Mouse (Mus musculus) MEL (cell line): Measurements from ENCODE around the gene Rad51d.

ENCODE experiments used
- CTCF ChIP-seq, 3 experiments: IDR thresholded peaks in 2 of 3; conservative IDR thresholded peaks in 1 of 3; 2 replicates each; pipeline ENCODE4 v1.5.1; 2011 to 2012; ENCODE audit warnings: low read length in 3 of 3, low read depth in 2 of 3, mild to moderate bottlenecking in 2 of 3, improper control_type of control experiment in 1 of 3, inconsistent platforms in 1 of 3, mixed read lengths in 1 of 3, moderate library complexity in 1 of 3; ENCODE audit not compliant: control insufficient read depth in 1 of 3, insufficient read depth in 1 of 3, poor library complexity in 1 of 3, severe bottlenecking in 1 of 3
- EP300 ChIP-seq, 2 experiments: IDR thresholded peaks; 2 replicates each; pipeline ENCODE4 v1.6.1; 2011; ENCODE audit warnings: improper control_type of control experiment in 2 of 2, low read length in 2 of 2, low read depth in 1 of 2, mild to moderate bottlenecking in 1 of 2
- MAFK ChIP-seq: IDR thresholded peaks from 2 replicates; pipeline ENCODE4 v1.6.1; 2011; ENCODE audit warnings: low read depth, mild to moderate bottlenecking, low read length, improper control_type of control experiment, borderline replicate concordance
- MAX ChIP-seq: IDR thresholded peaks from 2 replicates; pipeline ENCODE4 v1.6.1; 2011; ENCODE audit warnings: low read length, improper control_type of control experiment
- NRF1 ChIP-seq: IDR thresholded peaks from 2 replicates; pipeline ENCODE4 v1.6.1; 2014; ENCODE audit warnings: low read depth, mild to moderate bottlenecking, inconsistent platforms, low read length, improper control_type of control experiment, moderate library complexity; ENCODE audit not compliant: poor library complexity, insufficient read depth, severe bottlenecking
- POLR2A ChIP-seq, 2 experiments: IDR thresholded peaks; 2 replicates each; pipeline ENCODE4 v1.6.1; 2011 to 2012; ENCODE audit warnings: low read length in 2 of 2, mild to moderate bottlenecking in 2 of 2, control low read depth in 1 of 2, improper control_type of control experiment in 1 of 2, low read depth in 1 of 2, moderate library complexity in 1 of 2; ENCODE audit not compliant: control insufficient read depth in 1 of 2, insufficient read depth in 1 of 2, poor library complexity in 1 of 2
- POLR2AphosphoS2 ChIP-seq: IDR thresholded peaks from 2 replicates; pipeline ENCODE4 v1.6.1; 2011; ENCODE audit warnings: low read length, improper control_type of control experiment
- SIN3A ChIP-seq: IDR thresholded peaks from 2 replicates; pipeline ENCODE4 v1.6.1; 2012; ENCODE audit warnings: low read length, improper control_type of control experiment, inconsistent platforms
- SMC3 ChIP-seq: IDR thresholded peaks from 2 replicates; pipeline ENCODE4 v1.6.1; 2011; ENCODE audit warnings: low read depth, low read length, improper control_type of control experiment
- TBP ChIP-seq: IDR thresholded peaks from 2 replicates; pipeline ENCODE4 v1.8.0; 2011; ENCODE audit warnings: low read depth, low read length, improper control_type of control experiment
- TCF12 ChIP-seq: IDR thresholded peaks from 2 replicates; pipeline ENCODE4 v1.6.1; 2014; ENCODE audit warnings: low read depth, mild to moderate bottlenecking, inconsistent platforms, low read length, improper control_type of control experiment, moderate library complexity
- USF1 ChIP-seq: IDR thresholded peaks from 2 replicates; pipeline ENCODE4 v1.6.1; 2014; ENCODE audit warnings: low read depth, mild to moderate bottlenecking, inconsistent platforms, low read length, improper control_type of control experiment, moderate library complexity
- USF2 ChIP-seq, 2 experiments: IDR thresholded peaks; 2 replicates each; pipeline ENCODE4 v1.6.1; 2011 to 2012; ENCODE audit warnings: improper control_type of control experiment in 2 of 2, low read length in 2 of 2, borderline replicate concordance in 1 of 2, inconsistent platforms in 1 of 2, low read depth in 1 of 2, mild to moderate bottlenecking in 1 of 2; ENCODE audit not compliant: insufficient read depth in 1 of 2
- ZNF384 ChIP-seq: IDR thresholded peaks from 2 replicates; pipeline ENCODE4 v1.6.1; 2012; ENCODE audit warnings: low read depth, mild to moderate bottlenecking, inconsistent platforms, low read length, improper control_type of control experiment

- peak; percentile 69 to 97 (median 94); a peak in 5 of 6 replicates for TF ChIP-seq CTCF (IDR thresholded peaks at IDR 0.05 in 2 of 3, conservative IDR thresholded peaks at IDR 0.05 in 1 of 3; ENCODE audit: control insufficient read depth in 1 of 3, insufficient read depth in 1 of 3, low read depth in 2 of 3, low read length in 3 of 3, poor library complexity in 1 of 3, severe bottlenecking in 1 of 3)
- TF ChIP-seq POLR2AphosphoS2, result no peak
- peak; percentile 53 to 72; a peak in 2 of 4 replicates for TF ChIP-seq POLR2A (IDR thresholded peaks at IDR 0.05; ENCODE audit: control insufficient read depth in 1 of 2, insufficient read depth in 1 of 2, low read depth in 1 of 2, low read length in 2 of 2, poor library complexity in 1 of 2)
- TF ChIP-seq ZNF384, result peak; percentile 34; the same call in 1 of the 2 replicates
- TF ChIP-seq TCF12, result 0 out of 2 replicates have a peak, but pooled peaks have one; percentile 25
- TF ChIP-seq MAX, result 0 out of 2 replicates have a peak, but pooled peaks have one; percentile 20
- no peak for TF ChIP-seq USF2 (IDR thresholded peaks at IDR 0.05; ENCODE audit: borderline replicate concordance in 1 of 2, insufficient read depth in 1 of 2, low read depth in 1 of 2, low read length in 2 of 2)
- 0 out of 2 replicates have a peak, but pooled peaks have one; percentile 25 for TF ChIP-seq TBP
- peak; percentile 63 for TF ChIP-seq SMC3
- TF ChIP-seq SIN3A, result no peak; the same call in 1 of the 2 replicates
- TF ChIP-seq EP300 (IDR thresholded peaks at IDR 0.05; ENCODE audit: low read depth in 1 of 2, low read length in 2 of 2), result no peak
- TF ChIP-seq MAFK, result no peak
- TF ChIP-seq NRF1, result no peak
- TF ChIP-seq USF1, result no peak
Observed at GRCm38 (mm10) chr11:82871031-82871446, 19.4 kb downstream of the Rad51d start, which contains the start of gene Rffl.
